ENCODE assay signal across 22 mouse cellular contexts in the genomic region with DNA sequence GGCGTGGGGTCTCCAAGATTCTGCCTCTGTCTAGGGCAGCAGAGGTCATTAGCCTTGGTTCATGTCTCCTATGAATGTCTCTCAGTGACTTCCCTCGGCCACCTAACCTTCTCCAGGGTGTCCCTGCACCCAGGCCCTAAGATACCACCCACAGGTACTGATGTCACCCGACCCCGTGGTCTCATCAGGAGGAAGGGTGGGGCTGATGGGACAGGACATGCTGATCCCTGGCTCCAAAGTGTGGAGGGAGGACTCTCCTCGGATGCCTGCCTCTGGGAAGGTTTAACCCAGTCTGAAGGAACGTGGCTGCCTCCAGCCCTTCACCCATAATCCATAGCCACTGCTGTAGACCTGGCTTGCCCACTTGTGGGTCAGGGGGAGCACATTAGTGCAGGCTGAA. TPM values are rescaled to one million over a fixed set of nuclear protein-coding genes. Genes with fewer than 3 reads are reported as not detected.
DNase-seq lines count a peak whose midpoint lies in the region; ATAC-seq and TF ChIP-seq lines count a peak whose summit lies in the region.
"Had no signal": no experiment of that assay in that cellular context is flagged by ENCODE, and none has a peak within 500 bp of the region (broad histone marks: within the 10 kb centered on the region; RNA-seq: fewer than 3 reads in every experiment).

No protein-coding gene starts in this region.

- no peak for ATAC-seq in heart, embryonic 12.5 days (ENCODE audit: insufficient number of reproducible peaks, low FRiP score)
- ATAC-seq: CD4-positive, CD25-positive, alpha-beta regulatory T cell, adult 4 months; forebrain, embryonic 15.5 days; hindbrain, embryonic 16.5 days; inflammation-experienced regulatory T-cells, adult 6 months had no signal

- peaks cover 7% of the 10 kb centered on the region for H3K4me1 ChIP-seq in heart, embryonic 12.5 days (replicated peaks)
- H3K4me1 ChIP-seq: forebrain, embryonic 15.5 days had no signal

- no peak overlapping the region for H3ac ChIP-seq in myocyte (ENCODE audit: control insufficient read depth, insufficient read length)

- H3K27me3 ChIP-seq in heart, embryonic 12.5 days (replicated peaks) = peaks cover 14% of the 10 kb centered on the region; the same call in 1 of the 2 replicates
- H3K27me3 ChIP-seq in myocyte (ENCODE audit: control insufficient read depth, insufficient read depth, insufficient read length) = no peaks in the 10 kb centered on the region
- H3K27me3 ChIP-seq: forebrain, embryonic 15.5 days; hindbrain, embryonic 12.5 days had no signal

- H3K36me3 ChIP-seq in heart, embryonic 12.5 days = no peaks in the 10 kb centered on the region
- H3K36me3 ChIP-seq in myocyte (ENCODE audit: control insufficient read depth, insufficient read depth) = no peaks in the 10 kb centered on the region
- H3K36me3 ChIP-seq: embryonic facial prominence, embryonic 12.5 days; forebrain, embryonic 15.5 days; heart, embryonic 13.5 days; hindbrain, embryonic 12.5 days had no signal

- H3K79me2 ChIP-seq in myocyte (ENCODE audit: control insufficient read depth, insufficient read depth) = no peaks in the 10 kb centered on the region

- TF ChIP-seq CTCF in left cerebral cortex, adult 2 months (IDR thresholded peaks at IDR 0.05) = no peak

- peak; percentile 79 for DNase-seq in gastrocnemius, adult 18-20 months (ENCODE audit: low spot score)
- no peak for DNase-seq in gastrocnemius, postnatal 4 days (ENCODE audit: low spot score in 2 of 2)
- DNase-seq in heart, adult 8-10 months (ENCODE audit: low spot score) = no peak
- peak; percentile 17 for DNase-seq in lung, postnatal 36 days
- DNase-seq in lung, postnatal 25 days (ENCODE audit: low spot score) = no peak
- no peak for DNase-seq in left cerebral cortex, adult 2 months (ENCODE audit: extremely low spot score in 1 of 2, low spot score in 2 of 2)
- DNase-seq: adrenal gland, postnatal 10 days; B cell, adult 2 months; cerebellum, adult 11-12 months; cerebellum, adult 9-10 months; cerebellum, postnatal 25 days had no signal

- H3K4me3 ChIP-seq in heart, embryonic 12.5 days = no peak overlapping the region
- H3K4me3 ChIP-seq in myocyte = peak overlapping the region; percentile 23
- no peak overlapping the region for H3K4me3 ChIP-seq in left cerebral cortex, adult 2 months
- H3K4me3 ChIP-seq: embryonic facial prominence, embryonic 12.5 days; forebrain, embryonic 15.5 days; heart, embryonic 13.5 days; hindbrain, embryonic 12.5 days had no signal

- no peaks in the 10 kb centered on the region for H3K9me3 ChIP-seq in heart, embryonic 12.5 days (replicated peaks)
- H3K9me3 ChIP-seq: embryonic facial prominence, embryonic 12.5 days; forebrain, embryonic 15.5 days; heart, embryonic 13.5 days; hindbrain, embryonic 12.5 days had no signal

- 67% methylated on average over 6 of the region's 6 CpGs for WGBS in heart, embryonic 12.5 days

- intact Hi-C loops in left cerebral cortex, adult 2 months (cut with DNase I) = no loop called here

- no peak overlapping the region for H3K27ac ChIP-seq in heart, embryonic 12.5 days (ENCODE audit: poor library complexity, severe bottlenecking)
- no peak overlapping the region for H3K27ac ChIP-seq in left cerebral cortex, adult 2 months
- H3K27ac ChIP-seq: embryonic facial prominence, embryonic 12.5 days; forebrain, embryonic 15.5 days; heart, embryonic 13.5 days; hindbrain, embryonic 12.5 days had no signal

- H3K9ac ChIP-seq in heart, embryonic 12.5 days = 0 out of 2 replicates have a peak overlapping the region, but pooled peaks have one; percentile 2
- H3K9ac ChIP-seq: embryonic facial prominence, embryonic 12.5 days; forebrain, embryonic 15.5 days; heart, embryonic 13.5 days; hindbrain, embryonic 12.5 days had no signal

- TF ChIP-seq POLR2A in myocyte (IDR thresholded peaks at IDR 0.05; ENCODE audit: insufficient read length, low read depth) = no peak

- H3K4me2 ChIP-seq in heart, embryonic 12.5 days = no peak overlapping the region
- H3K4me2 ChIP-seq in myocyte (ENCODE audit: low read depth) = peak overlapping the region; percentile 62
- H3K4me2 ChIP-seq: embryonic facial prominence, embryonic 12.5 days; forebrain, embryonic 15.5 days; heart, embryonic 13.5 days; hindbrain, embryonic 12.5 days had no signal

TF ChIP-seq in myocyte, 11 proteins besides CTCF, POLR2A, EP300 and RAD21:
- TF ChIP-seq SRF (IDR thresholded peaks at IDR 0.05; ENCODE audit: control insufficient read depth, insufficient read length, low read depth) (no peak), MAX (IDR thresholded peaks at IDR 0.05; ENCODE audit: low read depth) (no peak), TCF12 (IDR thresholded peaks at IDR 0.05; ENCODE audit: insufficient read depth, poor library complexity, severe bottlenecking) (no peak), MYOG (IDR thresholded peaks at IDR 0.05; ENCODE audit: control insufficient read depth in 1 of 3, insufficient read depth in 1 of 3, insufficient read length in 2 of 3, low read depth in 2 of 3) (no peak), E2F4 (IDR thresholded peaks at IDR 0.05; ENCODE audit: insufficient read depth) (no peak), REST (IDR thresholded peaks at IDR 0.05; ENCODE audit: insufficient read depth, insufficient read length) (no peak), TCF3 (IDR thresholded peaks at IDR 0.05; ENCODE audit: insufficient read length, low read depth) (no peak), POLR2AphosphoS2 (IDR thresholded peaks at IDR 0.05; ENCODE audit: insufficient read length, low read depth) (no peak), USF1 (IDR thresholded peaks at IDR 0.05; ENCODE audit: low read depth) (no peak), CEBPB (IDR thresholded peaks at IDR 0.05; ENCODE audit: insufficient read depth, poor library complexity, severe bottlenecking) (no peak), MYOD1 (IDR thresholded peaks at IDR 0.05; ENCODE audit: control insufficient read depth in 1 of 3, insufficient read length in 2 of 3, low read depth in 2 of 3) (no peak)

RNA-seq across cellular contexts. Expression of a gene that starts 0.7 kb away (rescaled TPM):
- total RNA-seq in gastrocnemius, adult 18-20 months (2021) = 10 to 100 TPM; 29.8 to 66.9 TPM
- 10 to 100 TPM; 40.2 to 50.7 TPM for total RNA-seq in gastrocnemius, postnatal 4 days (2021)
- 0.18 and 0.31 TPM in 2 replicates for polyA plus RNA-seq in heart, embryonic 12.5 days (2016; fragmentation: Nextera tagmentation; extraction: Ambion mirVana)
- 1 to 10 TPM; 3.7 to 9.2 (median 4.8) TPM for total RNA-seq in heart, adult 8-10 months (2022)
- 29.7 TPM for polyA plus RNA-seq in myocyte (2012; fragmentation: generic; extraction: Trizol)
- under 1 TPM; 0.38 to 0.47 TPM for total RNA-seq in left cerebral cortex, adult 2 months (2021)
- total RNA-seq: granulocyte monocyte progenitor cell, adult 5-6 weeks; MEL had no signal
- polyA plus RNA-seq: CD4-positive, CD25-positive, alpha-beta regulatory T cell, adult 4 months; inflammation-experienced regulatory T-cells, adult 6 months had no signal

RNA-seq across cellular contexts. Expression of a gene that starts 33.2 kb away (rescaled TPM):
- total RNA-seq in gastrocnemius, adult 18-20 months (2021) = 100 to 1,000 TPM; 426 to 428 TPM
- 100 to 1,000 TPM; 230 to 262 TPM for total RNA-seq in gastrocnemius, postnatal 4 days (2021)
- 294 and 296 TPM in 2 replicates for polyA plus RNA-seq in heart, embryonic 12.5 days (2016; fragmentation: Nextera tagmentation; extraction: Ambion mirVana)
- 100 to 1,000 TPM; 333 to 355 (median 345) TPM for total RNA-seq in heart, adult 8-10 months (2022)
- 740 TPM for polyA plus RNA-seq in myocyte (2012; fragmentation: generic; extraction: Trizol)
- 100 to 1,000 TPM; 215 to 245 TPM for total RNA-seq in left cerebral cortex, adult 2 months (2021)

RNA-seq across cellular contexts. Expression of a gene that starts 37.4 kb away (rescaled TPM):
- total RNA-seq in gastrocnemius, adult 18-20 months (2021) = 10 to 100 TPM; 20.6 to 21.9 TPM
- 10 to 100 TPM; 34.2 to 34.4 TPM for total RNA-seq in gastrocnemius, postnatal 4 days (2021)
- polyA plus RNA-seq in heart, embryonic 12.5 days (2016; fragmentation: Nextera tagmentation; extraction: Ambion mirVana) = 13.7 and 16.8 TPM in 2 replicates
- 10 to 100 TPM; 25.8 to 30.2 (median 27.8) TPM for total RNA-seq in heart, adult 8-10 months (2022)
- 72.1 TPM for polyA plus RNA-seq in myocyte (2012; fragmentation: generic; extraction: Trizol)
- total RNA-seq in left cerebral cortex, adult 2 months (2021) = 10 to 100 TPM; 45.3 to 45.7 TPM

Comparison
In these comparisons a context has a peak if more than half of its experiments do, and no peak if none do; other contexts are left out.
1. DNase-seq: peak in gastrocnemius, adult 18-20 months (single experiment) and lung, postnatal 36 days (single experiment); none in gastrocnemius, postnatal 4 days (0 of 2), heart, adult 8-10 months (single experiment), lung, postnatal 25 days (single experiment) and left cerebral cortex, adult 2 months (0 of 2).